Comparison of ENCODE assay signal across 9 mouse cellular contexts in the genomic region with DNA sequence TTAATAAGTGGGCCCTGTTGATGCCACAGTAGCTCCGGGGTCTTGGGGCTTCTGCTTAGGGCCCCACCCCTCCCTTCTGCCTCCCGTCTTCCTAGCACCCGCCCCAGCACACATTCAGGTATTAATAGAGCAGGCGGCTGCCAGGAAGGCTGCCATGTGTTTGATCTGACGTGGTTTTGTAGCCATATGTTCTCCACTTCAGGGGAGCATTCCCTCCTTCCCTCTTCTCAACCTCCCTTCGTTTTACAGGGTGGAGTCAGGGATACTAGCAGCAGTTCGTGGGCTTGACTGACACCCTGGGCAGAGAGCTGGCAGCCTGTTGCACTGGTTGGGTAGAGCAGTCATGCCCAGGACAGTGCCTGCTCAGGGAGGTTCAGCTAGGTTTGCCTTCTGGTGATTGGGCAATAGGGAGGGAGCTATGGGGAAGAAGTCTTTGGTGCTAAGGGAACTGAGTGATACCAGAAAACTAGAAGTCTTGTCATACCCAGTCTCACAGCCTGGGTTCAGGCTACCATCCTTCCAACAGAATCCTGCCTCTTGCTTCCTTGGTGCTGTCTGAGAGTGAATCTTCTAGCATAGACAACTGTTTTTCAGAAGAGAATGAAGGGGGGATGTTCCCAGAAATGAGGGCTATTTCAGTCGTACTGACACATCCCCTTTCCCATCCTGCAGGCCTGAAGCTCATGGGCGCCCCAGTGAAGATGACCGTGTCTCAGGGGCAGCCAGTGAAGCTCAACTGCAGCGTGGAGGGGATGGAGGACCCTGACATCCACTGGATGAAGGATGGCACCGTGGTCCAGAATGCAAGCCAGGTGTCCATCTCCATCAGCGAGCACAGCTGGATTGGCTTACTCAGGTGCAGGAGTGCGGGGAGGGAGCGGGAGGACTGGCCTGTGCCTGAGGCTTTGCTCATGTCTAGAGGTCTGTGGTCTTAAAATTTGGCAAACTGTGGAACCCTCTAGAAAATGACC. TPM values are rescaled to one million over a fixed set of nuclear protein-coding genes. Genes with fewer than 3 reads are reported as not detected.
DNase-seq lines count a peak whose midpoint lies in the region; ATAC-seq lines count a peak whose summit lies in the region.
"Had no signal": no experiment of that assay in that cellular context is flagged by ENCODE, and none has a peak within 500 bp of the region (broad histone marks: within the 10 kb centered on the region; RNA-seq: fewer than 3 reads in every experiment).

No protein-coding gene starts in this region.

- H3K4me3 ChIP-seq in hindbrain, embryonic 15.5 days: peak overlapping the region; percentile 89
- H3K4me3 ChIP-seq in neural tube, embryonic 12.5 days: 0 out of 2 replicates have a peak overlapping the region, but pooled peaks have one; percentile 91

- no peaks in the 10 kb centered on the region for H3K9me3 ChIP-seq in hindbrain, embryonic 15.5 days
- no peaks in the 10 kb centered on the region for H3K9me3 ChIP-seq in neural tube, embryonic 12.5 days

- peak; percentile 65 to 85 for DNase-seq in left cerebral cortex, postnatal 14 days (ENCODE audit: low spot score in 2 of 2)
- no peak for DNase-seq in left cerebral cortex, postnatal 4 days
- peak; percentile 79 to 81 for DNase-seq in cerebellum, postnatal 36 days
- no peak for DNase-seq in yolk sac, embryonic 10.5 days (ENCODE audit: low spot score)
- no peak for DNase-seq in urinary bladder, postnatal 25 days (ENCODE audit: low spot score)
- no peak for DNase-seq in embryo, embryonic 11 days

- H3K36me3 ChIP-seq in hindbrain, embryonic 15.5 days: no peaks in the 10 kb centered on the region
- H3K36me3 ChIP-seq in neural tube, embryonic 12.5 days: peaks cover 3% of the 10 kb centered on the region; the same call in 1 of the 2 replicates

- H3K4me1 ChIP-seq in hindbrain, embryonic 15.5 days (replicated peaks): peaks cover 63% of the 10 kb centered on the region
- H3K4me1 ChIP-seq in neural tube, embryonic 12.5 days: peaks cover 49% of the 10 kb centered on the region

- WGBS in hindbrain, embryonic 15.5 days: 55% methylated on average over 15 of the region's 15 CpGs
- 56% methylated on average over 15 of the region's 15 CpGs for WGBS in neural tube, embryonic 12.5 days

- ATAC-seq in hindbrain, embryonic 15.5 days (ENCODE audit: low FRiP score, low read depth): no peak
- ATAC-seq in neural tube, embryonic 12.5 days (ENCODE audit: low FRiP score, low read depth): no peak

- H3K4me2 ChIP-seq in hindbrain, embryonic 15.5 days: peak overlapping the region; percentile 97
- peak overlapping the region; percentile 100 for H3K4me2 ChIP-seq in neural tube, embryonic 12.5 days (replicated peaks)

- H3K27ac ChIP-seq in hindbrain, embryonic 15.5 days (replicated peaks): no peak overlapping the region
- no peak overlapping the region for H3K27ac ChIP-seq in neural tube, embryonic 12.5 days
- H3K27ac ChIP-seq: macrophage had no signal

- intact Hi-C loops in left cerebral cortex, postnatal 14 days (cut with DNase I): loop anchor here (5.0 kb wide), 1 partner anchor 41 kb away; no protein-coding TSS in a partner anchor
- intact Hi-C loops in left cerebral cortex, postnatal 4 days (cut with DNase I): no loop called here

- H3K9ac ChIP-seq in hindbrain, embryonic 15.5 days: peak overlapping the region; percentile 89; the same call in 1 of the 2 replicates
- peak overlapping the region; percentile 93; the same call in 1 of the 2 replicates for H3K9ac ChIP-seq in neural tube, embryonic 12.5 days

- peaks cover 12% of the 10 kb centered on the region; the same call in 1 of the 2 replicates for H3K27me3 ChIP-seq in hindbrain, embryonic 15.5 days
- peaks cover 25% of the 10 kb centered on the region for H3K27me3 ChIP-seq in neural tube, embryonic 12.5 days (replicated peaks)

RNA-seq across cellular contexts. Expression of gene Tyro3, which starts 3.6 kb away (rescaled TPM):
- total RNA-seq in left cerebral cortex, postnatal 14 days (2021): 100 to 1,000 TPM; 117 to 119 TPM
- 10 to 100 TPM; 40.9 to 50.9 TPM for total RNA-seq in left cerebral cortex, postnatal 4 days (2021)
- polyA plus RNA-seq in hindbrain, embryonic 15.5 days (2015; fragmentation: Nextera tagmentation; extraction: Ambion mirVana): 27.1 and 27.7 TPM in 2 replicates
- 20.7 and 21.0 TPM in 2 replicates for polyA plus RNA-seq in neural tube, embryonic 12.5 days (2016; fragmentation: Nextera tagmentation; extraction: Ambion mirVana)

RNA-seq across cellular contexts. Expression of gene Rpap1, which starts 13.8 kb away (rescaled TPM):
- 10 to 100 TPM; 17.5 to 18.8 TPM for total RNA-seq in left cerebral cortex, postnatal 14 days (2021)
- 10 to 100 TPM; 17.6 to 18.4 TPM for total RNA-seq in left cerebral cortex, postnatal 4 days (2021)
- 18.6 and 19.6 TPM in 2 replicates for polyA plus RNA-seq in hindbrain, embryonic 15.5 days (2015; fragmentation: Nextera tagmentation; extraction: Ambion mirVana)
- polyA plus RNA-seq in neural tube, embryonic 12.5 days (2016; fragmentation: Nextera tagmentation; extraction: Ambion mirVana): 28.8 and 29.4 TPM in 2 replicates

RNA-seq across cellular contexts. Expression of gene Ltk, which starts 40.9 kb away (rescaled TPM):
- total RNA-seq in left cerebral cortex, postnatal 14 days (2021): 10 to 100 TPM; 12.4 to 13.5 TPM
- 1 to 10 TPM; 1.3 to 2.3 TPM for total RNA-seq in left cerebral cortex, postnatal 4 days (2021)
- polyA plus RNA-seq in hindbrain, embryonic 15.5 days (2015; fragmentation: Nextera tagmentation; extraction: Ambion mirVana): 2.1 and 2.2 TPM in 2 replicates
- polyA plus RNA-seq in neural tube, embryonic 12.5 days (2016; fragmentation: Nextera tagmentation; extraction: Ambion mirVana): 0.26 and 0.61 TPM in 2 replicates
- polyA plus RNA-seq: macrophage had no signal

RNA-seq across cellular contexts. Expression of gene Itpka, which starts 59.0 kb away (rescaled TPM):
- 100 to 1,000 TPM; 171 to 177 TPM for total RNA-seq in left cerebral cortex, postnatal 14 days (2021)
- total RNA-seq in left cerebral cortex, postnatal 4 days (2021): 10 to 100 TPM; 15.1 to 19.5 TPM
- polyA plus RNA-seq in hindbrain, embryonic 15.5 days (2015; fragmentation: Nextera tagmentation; extraction: Ambion mirVana): 0.37 and 0.56 TPM in 2 replicates
- 0.34 and 0.96 TPM in 2 replicates for polyA plus RNA-seq in neural tube, embryonic 12.5 days (2016; fragmentation: Nextera tagmentation; extraction: Ambion mirVana)
- polyA plus RNA-seq: macrophage had no signal

Comparison
In these comparisons a context has a peak if more than half of its experiments do, and no peak if none do; other contexts are left out.
1. DNase-seq: peak in left cerebral cortex, postnatal 14 days (2 of 2) and cerebellum, postnatal 36 days (2 of 2); none in left cerebral cortex, postnatal 4 days (single experiment), yolk sac, embryonic 10.5 days (single experiment), urinary bladder, postnatal 25 days (single experiment) and embryo, embryonic 11 days (single experiment).
2. RNA of gene Ltk, which starts 40.9 kb away (total RNA-seq): 12.4 to 13.5 TPM in left cerebral cortex, postnatal 14 days; 1.3 to 2.3 TPM in left cerebral cortex, postnatal 4 days; every median in the first group is over 4 times any median in the second.